Mouse (Mus musculus) embryonic facial prominence, embryonic 11.5 days (tissue): ENCODE results near the gene Nos1ap. TPM values are rescaled to one million over a fixed set of nuclear protein-coding genes. Genes with fewer than 3 reads are reported as not detected.

ENCODE experiments used
- ATAC-seq: fragments of 200-750 bp; cut with Nextera tagmentation; replicated peaks from 2 replicates; pipeline ENCODE4 v1.8.0; 2017; ENCODE audit warnings: low read depth; ENCODE audit not compliant: insufficient number of reproducible peaks, low FRiP score, low TSS enrichment
- DNase-seq: peaks from one replicate; pipeline ENCODE4 v3.0.0-alpha.2; 2015; ENCODE audit warnings: low spot score
- H3K27ac ChIP-seq: fragments of 300-500 bp; sonication (generic); replicated peaks from 2 replicates; pipeline ENCODE4 v1.5.1; 2014; ENCODE audit warnings: mild to moderate bottlenecking, low read depth, low read length, control low read depth
- H3K27me3 ChIP-seq: fragments of 300-500 bp; sonication (generic); 2 replicates; pipeline ENCODE4 v1.6.1; 2014; ENCODE audit warnings: mild to moderate bottlenecking, low read length, moderate library complexity, mixed read lengths; ENCODE audit not compliant: control insufficient read depth, insufficient read depth
- H3K36me3 ChIP-seq: fragments of 300-500 bp; sonication (generic); replicated peaks from 2 replicates; pipeline ENCODE4 v1.6.1; 2014; ENCODE audit warnings: low read depth, mild to moderate bottlenecking, low read length, moderate library complexity, mixed read lengths; ENCODE audit not compliant: control insufficient read depth, insufficient read depth
- H3K4me1 ChIP-seq: fragments of 300-500 bp; sonication (generic); 2 replicates; pipeline ENCODE4 v1.6.1; 2014; ENCODE audit warnings: low read length, mixed read lengths; ENCODE audit not compliant: control insufficient read depth, insufficient read depth
- H3K4me2 ChIP-seq: fragments of 300-500 bp; sonication (generic); 2 replicates; pipeline ENCODE4 v1.6.1; 2014; ENCODE audit warnings: low read depth, mild to moderate bottlenecking, control low read depth, low read length, moderate library complexity
- H3K4me3 ChIP-seq: fragments of 300-500 bp; sonication (generic); 2 replicates; pipeline ENCODE4 v1.5.1; 2014; ENCODE audit warnings: low read depth, low read length, control low read depth
- H3K9ac ChIP-seq: fragments of 300-500 bp; sonication (generic); replicated peaks from 2 replicates; pipeline ENCODE4 v1.6.1; 2014; ENCODE audit warnings: mild to moderate bottlenecking, control low read depth, low read length
- H3K9me3 ChIP-seq: fragments of 300-500 bp; sonication (generic); replicated peaks from 2 replicates; pipeline ENCODE4 v1.6.1; 2016; ENCODE audit warnings: mild to moderate bottlenecking, low read length, inconsistent platforms, mixed read lengths; ENCODE audit not compliant: control insufficient read depth
- WGBS: fragments of 180-500 bp; shearing (Covaris S2); extraction: QIAGEN DNeasy Blood & Tissue Kit; methylation state at CpG from one replicate; pipeline ENCODE4 v1.1.7; 2014; 5-methylcytosine and 5-hydroxymethylcytosine counted together
- polyA plus RNA-seq: library from polyadenylated mRNA; unstranded; fragments of >200 nt; fragmentation: Nextera tagmentation; extraction: Ambion mirVana; gene quantifications from 2 replicates; pipeline ENCODE4 v1.2.1, GENCODE M21; 2014

Nos1ap gene
- polyA plus RNA-seq, 1 experiment from 2014 or later = 5.1 TPM

- DNase-seq = no peak
- no peaks in the 10 kb centered on the region; the same call in 1 of the 2 replicates for H3K4me1 ChIP-seq
- H3K4me3 ChIP-seq = no peak overlapping the region
- 62% methylated on average over 3 of the region's 3 CpGs for WGBS
- no peak for ATAC-seq
- H3K4me2 ChIP-seq = no peak overlapping the region
- H3K9ac ChIP-seq = no peak overlapping the region
- no peak overlapping the region for H3K27ac ChIP-seq
- H3K9me3 ChIP-seq = no peaks in the 10 kb centered on the region
- H3K36me3 ChIP-seq = no peaks in the 10 kb centered on the region
- no peaks in the 10 kb centered on the region for H3K27me3 ChIP-seq
These were observed 108.6 kb downstream of the Nos1ap start for GRCm38 (mm10) chr1:170481093-170481492.

GRCm38 (mm10) chr1:170479458-170479798 is 110.2 kb downstream of the Nos1ap start:
- no peak overlapping the region for H3K27ac ChIP-seq
- 12% methylated on average over 3 of the region's 3 CpGs for WGBS
- peak; percentile 46 for DNase-seq

GRCm38 (mm10) chr1:170478791-170479457 is 110.7 kb downstream of the Nos1ap start:
- WGBS = 65% methylated on average over 4 of the region's 4 CpGs
- Histone ChIP-seq H3K4me2 (no peak overlapping the region), H3K4me3 (no peak overlapping the region), H3K9me3 (no peaks in the 10 kb centered on the region), H3K27ac (no peak overlapping the region), H3K9ac (no peak overlapping the region), H3K4me1 (no peaks in the 10 kb centered on the region; the same call in 1 of the 2 replicates), H3K36me3 (no peaks in the 10 kb centered on the region), H3K27me3 (no peaks in the 10 kb centered on the region)
- ATAC-seq (no peak), DNase-seq (no peak)

More at GRCm38 (mm10) chr1:170479458-170479798, 110.2 kb downstream of the Nos1ap start:
- Histone ChIP-seq H3K36me3 (no peaks in the 10 kb centered on the region), H3K4me3 (no peak overlapping the region), H3K9me3 (no peaks in the 10 kb centered on the region), H3K4me2 (no peak overlapping the region), H3K27me3 (no peaks in the 10 kb centered on the region), H3K4me1 (no peaks in the 10 kb centered on the region; the same call in 1 of the 2 replicates), H3K9ac (no peak overlapping the region)
- no peak; the same call in 1 of the 2 replicates for ATAC-seq

- Histone ChIP-seq H3K4me3 (no peak overlapping the region), H3K4me1 (no peaks in the 10 kb centered on the region; the same call in 1 of the 2 replicates), H3K27ac (no peak overlapping the region), H3K9me3 (no peaks in the 10 kb centered on the region), H3K4me2 (no peak overlapping the region), H3K36me3 (no peaks in the 10 kb centered on the region), H3K27me3 (no peaks in the 10 kb centered on the region), H3K9ac (no peak overlapping the region)
- 23% methylated on average over 10 of the region's 10 CpGs for WGBS
- DNase-seq = no peak
- ATAC-seq = peak; percentile 40; the same call in 1 of the 2 replicates
These were observed 111.7 kb downstream of the Nos1ap start for GRCm38 (mm10) chr1:170477636-170478600.

GRCm38 (mm10) chr1:170473460-170473859 is 116.2 kb downstream of the Nos1ap start:
- 85% methylated on average over 6 of the region's 6 CpGs for WGBS
- Histone ChIP-seq H3K9ac (no peak overlapping the region), H3K36me3 (no peaks in the 10 kb centered on the region), H3K27ac (no peak overlapping the region), H3K27me3 (no peaks in the 10 kb centered on the region), H3K9me3 (no peaks in the 10 kb centered on the region), H3K4me2 (no peak overlapping the region), H3K4me1 (no peaks in the 10 kb centered on the region; the same call in 1 of the 2 replicates), H3K4me3 (no peak overlapping the region)
- DNase-seq (no peak), ATAC-seq (no peak)

- Histone ChIP-seq H3K9me3 (no peaks in the 10 kb centered on the region), H3K27ac (no peak overlapping the region), H3K9ac (no peak overlapping the region), H3K4me2 (no peak overlapping the region), H3K27me3 (no peaks in the 10 kb centered on the region), H3K36me3 (no peaks in the 10 kb centered on the region), H3K4me3 (no peak overlapping the region), H3K4me1 (no peaks in the 10 kb centered on the region)
- DNase-seq (no peak), ATAC-seq (no peak)
These were observed 116.8 kb downstream of the Nos1ap start for GRCm38 (mm10) chr1:170472861-170473260.

- H3K4me1 ChIP-seq = no peaks in the 10 kb centered on the region
- DNase-seq (no peak), ATAC-seq (no peak)
- H3K27me3 ChIP-seq = no peaks in the 10 kb centered on the region
- H3K9me3 ChIP-seq = no peaks in the 10 kb centered on the region
- H3K4me2 ChIP-seq = no peak overlapping the region
- no peak overlapping the region for H3K9ac ChIP-seq
- 85% methylated on average over 6 of the region's 6 CpGs for WGBS
- H3K27ac ChIP-seq = no peak overlapping the region
- H3K4me3 ChIP-seq = no peak overlapping the region
- H3K36me3 ChIP-seq = no peaks in the 10 kb centered on the region
These were observed 123.3 kb downstream of the Nos1ap start for GRCm38 (mm10) chr1:170466099-170467009.
